Mouse (Mus musculus) left cerebral cortex, postnatal 10 days (tissue): ENCODE results near the gene Dspp. TPM values are rescaled to one million over a fixed set of nuclear protein-coding genes. Genes with fewer than 3 reads are reported as not detected.

ENCODE experiments used
- DNase-seq, 2 experiments: peaks; one replicate each; pipeline ENCODE4 v3.0.0; 2021 to 2022; ENCODE audit warnings: low spot score in 2 of 2, mixed read lengths in 1 of 2; ENCODE audit errors: extremely low spot score in 1 of 2
- intact Hi-C: fragments of 180-260 bp; cut with DNase I; formaldehyde crosslinking; loops from one replicate; pipeline ENCODE4 v1.15.1; 2025
- total RNA-seq, 2 experiments: library from RNA; stranded (reverse); gene quantifications; 2 replicates each; pipeline ENCODE4 v1.2.3; 2021

Dspp gene
- total RNA-seq, 2 experiments from 2014 or later: 0.08 TPM; not detected in 1

DNA sequence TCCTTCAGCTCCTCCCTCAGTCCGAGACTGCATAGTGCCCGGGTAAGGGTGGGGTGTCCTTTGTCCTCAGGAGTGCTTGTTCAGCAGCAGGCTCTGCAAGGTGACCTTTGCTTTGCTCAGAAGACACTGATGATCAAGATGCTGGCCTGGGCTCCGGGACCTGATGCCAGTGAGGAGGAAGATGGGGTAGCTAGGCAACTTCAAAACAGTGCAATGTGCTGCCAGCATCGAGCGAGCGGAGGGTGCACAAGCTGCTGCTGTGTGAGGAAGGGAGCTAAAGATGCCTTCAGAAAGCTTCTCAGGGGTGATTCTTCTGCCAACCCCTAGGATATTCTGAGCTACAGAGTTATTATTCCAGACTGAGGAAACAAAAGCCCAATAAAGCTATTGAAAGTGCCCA, 2.6 kb downstream of the Dspp start:
- intact Hi-C loops: no loop called here
- peak; percentile 24 to 30 for DNase-seq

DNA sequence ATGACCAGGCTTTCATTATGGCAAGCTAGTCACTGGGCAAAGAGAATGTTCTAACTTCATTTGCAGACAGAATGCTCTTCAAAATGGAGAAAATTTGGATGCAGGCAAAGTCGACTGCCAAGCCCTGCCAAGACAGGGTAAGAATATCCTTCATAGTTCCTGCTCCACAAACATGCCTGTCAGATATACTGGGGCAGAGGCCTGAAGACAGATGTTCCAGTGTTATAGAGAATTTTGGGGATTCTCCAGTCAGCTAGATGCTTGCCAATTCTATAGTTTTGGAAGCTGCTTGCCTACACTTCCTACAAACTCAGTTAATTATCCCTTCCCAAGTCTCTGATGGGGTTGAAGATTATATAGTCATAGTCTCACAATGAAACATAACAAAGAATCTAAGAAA, 13.2 kb downstream of the Dspp start:
- intact Hi-C loops: no loop called here
- no peak for DNase-seq

DNA sequence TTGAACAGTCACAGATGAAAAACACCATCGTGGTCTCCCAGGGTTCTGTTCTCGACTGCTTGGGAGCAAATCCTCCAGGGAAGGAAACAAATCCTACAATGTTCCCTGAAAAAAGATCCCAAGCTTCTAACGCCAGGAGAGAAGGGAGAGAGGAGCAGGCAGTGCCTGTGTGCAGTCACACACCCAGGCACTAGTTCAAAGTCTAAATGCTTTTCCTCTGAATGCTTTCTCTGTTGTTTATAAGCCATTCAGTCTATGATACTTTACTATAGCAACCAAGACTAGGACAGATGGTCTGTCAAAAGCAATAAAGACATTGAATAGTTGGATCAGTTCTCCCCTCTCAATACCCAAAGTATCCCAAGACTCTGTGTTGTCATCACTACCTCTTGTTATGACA, 16.8 kb downstream of the Dspp start:
- intact Hi-C loops: no loop called here
- no peak for DNase-seq

DNA sequence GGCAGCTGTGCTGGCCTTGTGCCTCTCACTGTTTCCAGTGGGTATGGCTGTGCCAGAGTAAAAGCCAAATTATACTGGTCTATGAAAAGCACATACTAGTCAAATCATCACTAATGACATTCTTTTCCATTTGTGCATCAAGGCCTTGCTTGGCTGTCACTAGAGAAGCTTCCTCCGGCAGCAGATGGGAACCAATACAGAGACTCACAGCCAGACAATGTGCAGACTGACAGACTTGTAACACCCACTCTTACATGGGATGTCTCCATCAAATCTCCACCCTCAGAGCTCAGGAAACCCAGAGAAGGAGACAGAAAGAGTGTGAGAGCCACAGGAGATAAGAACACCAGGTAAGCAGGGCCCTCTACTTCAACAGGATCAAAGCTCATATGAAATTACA, 24.6 kb downstream of the Dspp start:
- DNase-seq: no peak
- intact Hi-C loops: no loop called here

DNA sequence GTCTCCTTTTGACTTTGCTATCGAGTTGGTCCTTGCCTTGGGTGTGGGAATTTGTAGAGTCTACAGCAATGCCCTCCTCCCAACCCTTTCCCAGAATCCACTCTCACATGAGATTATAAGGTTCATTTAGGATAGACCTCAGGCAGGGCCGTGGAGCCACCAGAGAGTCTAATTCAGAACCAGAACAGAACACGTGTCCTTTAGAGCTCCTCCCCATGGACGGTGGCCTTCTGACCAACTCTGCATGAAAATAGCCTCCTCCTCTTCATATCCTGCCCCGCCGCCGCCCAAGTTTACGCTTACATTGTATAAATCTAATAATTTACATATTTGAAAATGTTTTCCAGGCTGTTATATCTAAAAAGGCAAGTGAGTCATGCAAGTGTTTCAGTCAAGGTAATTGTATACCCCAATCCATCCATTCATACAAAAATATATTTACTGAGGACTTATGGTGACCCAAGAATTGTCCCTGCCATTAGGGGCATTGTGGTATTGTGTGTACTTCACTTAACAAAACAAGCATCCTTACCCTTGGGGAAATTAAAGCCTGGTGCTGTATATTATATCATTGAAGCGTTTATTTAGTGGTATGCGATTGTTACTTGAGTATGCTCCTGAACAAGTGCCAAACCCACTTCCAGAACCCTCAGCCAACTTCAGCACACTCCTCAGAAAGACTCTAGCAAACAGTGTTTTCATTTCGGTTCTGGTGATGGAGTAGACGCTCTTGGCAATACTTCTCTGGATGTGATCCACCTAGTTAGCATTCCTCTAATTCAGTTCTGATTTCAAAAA, 30.8 kb downstream of the Dspp start:
- no peak for DNase-seq
- intact Hi-C loops: no loop called here

DNA sequence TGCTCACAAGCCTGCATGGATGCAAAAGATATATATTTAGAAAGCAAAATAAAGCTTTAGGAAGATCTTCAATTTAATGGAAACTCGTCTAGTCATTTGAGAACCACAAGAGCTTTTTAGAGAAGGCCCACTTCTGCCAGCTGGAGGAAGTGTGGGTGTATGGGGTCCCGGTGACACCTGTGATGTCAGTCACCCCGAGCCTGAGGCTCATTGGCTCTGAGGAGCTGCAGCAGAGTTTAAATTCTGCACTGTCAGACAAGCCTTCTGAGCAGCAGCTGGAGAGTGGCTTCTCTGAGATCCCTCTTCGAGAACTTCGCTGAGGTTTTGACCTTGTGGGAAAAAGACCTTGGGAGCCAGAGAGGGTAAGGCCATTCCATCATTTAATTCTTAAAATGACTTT, 31.8 kb downstream of the Dspp start, which contains the start of gene Dmp1:
Gene Dmp1, plus strand, starts transcription at position 263 of the 400 bp plus-strand sequence.
- no peak for DNase-seq
- intact Hi-C loops: no loop called here

DNA sequence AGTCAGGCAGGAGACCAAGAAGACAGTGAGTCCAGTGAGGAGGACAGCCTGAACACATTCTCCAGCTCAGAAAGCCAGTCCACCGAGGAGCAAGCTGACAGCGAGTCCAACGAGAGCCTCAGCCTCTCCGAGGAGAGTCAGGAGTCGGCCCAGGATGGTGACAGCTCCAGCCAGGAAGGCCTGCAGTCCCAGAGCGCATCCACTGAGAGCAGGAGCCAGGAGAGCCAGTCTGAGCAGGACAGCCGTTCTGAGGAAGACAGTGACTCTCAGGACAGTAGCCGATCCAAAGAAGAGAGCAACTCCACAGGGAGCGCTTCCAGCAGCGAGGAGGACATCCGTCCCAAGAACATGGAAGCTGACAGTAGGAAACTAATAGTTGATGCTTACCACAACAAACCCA, 42.0 kb downstream of the Dspp start:
- intact Hi-C loops: no loop called here
- DNase-seq: peak in 1 of 2 experiments; percentile 39

DNA sequence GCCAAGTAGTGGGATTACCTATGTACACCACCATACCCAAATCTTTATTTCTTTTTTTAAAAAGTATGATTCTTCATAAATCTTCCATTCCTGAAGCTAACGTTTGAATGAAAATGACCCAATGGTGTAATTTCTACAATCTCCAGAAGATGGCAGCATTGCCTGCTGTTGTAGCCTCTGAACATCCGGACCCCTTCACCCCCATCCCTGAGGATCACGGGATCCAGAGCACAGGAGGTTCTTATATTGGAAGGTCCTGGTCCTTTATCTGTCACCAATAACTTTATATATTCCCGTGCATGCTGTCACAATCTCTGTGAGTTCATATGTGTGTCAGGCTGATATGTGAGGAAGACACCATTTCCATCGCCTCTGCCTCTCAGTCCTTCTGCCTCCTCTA, 48.4 kb downstream of the Dspp start:
- intact Hi-C loops: loop anchor here (2.0 to 5.0 kb wide), 2 partner anchors 114 to 228 kb away; no protein-coding TSS in a partner anchor
- DNase-seq: peak; percentile 40 to 57

DNA sequence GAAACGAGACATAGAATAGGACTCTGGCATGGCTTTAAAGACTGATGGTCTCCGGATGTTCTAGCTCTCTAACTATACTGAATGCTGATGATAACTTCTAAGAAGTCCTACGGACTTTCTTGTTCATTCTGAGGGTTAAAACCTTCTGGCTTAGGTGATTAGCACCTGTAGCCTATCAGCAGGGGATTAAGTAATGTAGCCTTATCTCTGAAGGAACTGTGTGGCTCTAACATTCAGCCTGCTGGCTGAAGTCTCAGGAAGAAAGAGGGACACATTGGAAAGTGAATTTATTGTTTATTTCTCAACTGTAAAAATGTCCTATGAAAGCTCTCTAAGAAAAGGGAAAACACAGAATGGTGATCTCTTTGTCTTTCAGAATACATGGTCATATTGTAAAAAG, 53.8 kb downstream of the Dspp start:
- intact Hi-C loops: no loop called here
- DNase-seq: no peak

DNA sequence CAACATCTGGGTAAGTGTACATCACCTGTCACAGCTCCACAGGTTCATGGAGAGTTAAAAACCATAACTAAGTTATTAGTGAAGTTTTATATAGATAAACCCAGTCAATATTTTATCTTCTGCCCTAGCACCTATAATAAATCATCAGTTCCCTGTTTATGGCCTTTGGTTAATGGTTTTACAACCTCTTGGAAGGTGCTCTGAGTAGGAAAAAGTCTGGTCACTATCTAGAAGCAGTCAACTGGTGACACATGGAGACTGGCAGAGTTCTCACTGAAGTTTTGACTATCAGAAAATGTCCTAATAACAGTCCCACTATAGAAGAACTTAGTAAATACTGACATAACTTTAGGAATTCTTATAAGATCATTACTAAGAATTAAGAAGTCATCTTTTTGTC, 54.2 kb downstream of the Dspp start:
- DNase-seq: no peak
- intact Hi-C loops: no loop called here

DNA sequence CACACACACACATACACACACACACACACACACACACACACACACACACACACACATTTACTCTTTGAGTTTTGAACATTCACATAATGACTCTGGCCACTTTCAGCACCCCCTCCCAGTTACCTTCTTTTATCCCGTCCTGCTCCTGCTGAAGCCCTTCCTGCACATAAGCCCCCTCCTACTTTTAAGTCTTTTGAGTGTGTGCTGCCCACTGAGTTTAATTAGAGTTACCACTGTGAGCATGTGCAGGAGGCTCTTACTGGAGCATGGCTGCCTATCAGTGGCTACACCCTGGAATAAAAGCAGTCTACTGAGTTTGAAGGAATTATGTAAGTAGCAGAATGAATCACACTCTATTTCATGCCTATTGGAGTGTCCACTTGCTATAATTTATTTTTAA, 58.0 kb downstream of the Dspp start:
- no peak for DNase-seq
- intact Hi-C loops: no loop called here

Other genes starting within 250 kb of the Dspp start
- 1 to 10 TPM; 1.3 to 1.9 TPM for gene Hsd17b13, start 193.3 kb upstream of the Dspp start, total RNA-seq
- 10 to 100 TPM; 27.6 to 29.4 TPM for gene Hsd17b11, start 148.8 kb upstream of the Dspp start, total RNA-seq
- 10 to 100 TPM; 50.9 to 55.9 TPM for gene Nudt9, start 124.4 kb upstream of the Dspp start, total RNA-seq
- not detected for gene Gm17660, start 93.1 kb upstream of the Dspp start, total RNA-seq
- gene Sparcl1, start 57.0 kb upstream of the Dspp start, total RNA-seq: 1,000 to 10,000 TPM; 1,043 to 1,055 TPM
- under 1 TPM; 0.73 to 0.79 TPM for gene Dmp1, start 31.9 kb downstream of the Dspp start, total RNA-seq
- gene Ibsp, start 128.5 kb downstream of the Dspp start, total RNA-seq: under 1 TPM; 0.49 to 0.90 TPM
- not detected for gene Mepe, start 154.6 kb downstream of the Dspp start, total RNA-seq